Mouse (Mus musculus) liver, embryonic 15.5 days (tissue): ENCODE measurements around the gene Itm2c. TPM values are rescaled to one million over a fixed set of nuclear protein-coding genes. Genes with fewer than 3 reads are reported as not detected.
A peak's percentile ranks its signal among the peaks of the same experiment; 100 is the strongest.

Source experiments
- ATAC-seq: fragments of 200-750 bp; cut with Nextera tagmentation; 2 replicates; pipeline ENCODE4 v1.8.0; 2017; ENCODE audit warnings: moderate number of reproducible peaks, mild to moderate bottlenecking, moderate library complexity; ENCODE audit not compliant: insufficient read depth
- H3K27ac ChIP-seq: fragments of 300-500 bp; sonication (generic); replicated peaks from 2 replicates; pipeline ENCODE4 v1.5.1; 2015; ENCODE audit warnings: mild to moderate bottlenecking, inconsistent platforms
- H3K27me3 ChIP-seq: fragments of 300-500 bp; sonication (generic); 2 replicates; pipeline ENCODE4 v1.6.1; 2015; ENCODE audit warnings: mild to moderate bottlenecking, inconsistent platforms
- H3K36me3 ChIP-seq: fragments of 300-500 bp; sonication (generic); replicated peaks from 2 replicates; pipeline ENCODE4 v1.6.1; 2015; ENCODE audit warnings: moderate library complexity, mild to moderate bottlenecking, inconsistent platforms
- H3K4me1 ChIP-seq: fragments of 300-500 bp; sonication (generic); replicated peaks from 2 replicates; pipeline ENCODE4 v1.6.1; 2015; ENCODE audit warnings: inconsistent platforms
- H3K4me2 ChIP-seq: fragments of 300-500 bp; sonication (generic); 2 replicates; pipeline ENCODE4 v1.6.1; 2015; ENCODE audit warnings: moderate library complexity, mild to moderate bottlenecking, inconsistent platforms
- H3K4me3 ChIP-seq: fragments of 300-500 bp; sonication (generic); replicated peaks from 2 replicates; pipeline ENCODE4 v1.5.1; 2015; ENCODE audit warnings: mild to moderate bottlenecking, inconsistent platforms
- H3K9ac ChIP-seq: fragments of 300-500 bp; sonication (generic); 2 replicates; pipeline ENCODE4 v1.6.1; 2015; ENCODE audit warnings: moderate library complexity, mild to moderate bottlenecking, inconsistent platforms
- H3K9me3 ChIP-seq: fragments of 300-500 bp; sonication (generic); replicated peaks from 2 replicates; pipeline ENCODE4 v1.6.1; 2016; ENCODE audit warnings: inconsistent platforms
- WGBS: fragments of 180-500 bp; shearing (Covaris S2); methylation state at CpG from one replicate; pipeline ENCODE4 v1.1.7; 2015; ENCODE audit warnings: mixed read lengths; ENCODE audit not compliant: insufficient replicate concordance; 5-methylcytosine and 5-hydroxymethylcytosine counted together
- polyA plus RNA-seq: library from polyadenylated mRNA; unstranded; fragments of >200 nt; fragmentation: Nextera tagmentation; extraction: Ambion mirVana; gene quantifications from 2 replicates; pipeline ENCODE4 v1.2.1, GENCODE M21; 2015

Gene Itm2c
- polyA plus RNA-seq, 1 experiment from 2014 or later, result 48.9 TPM

- WGBS, result 67% methylated on average over 7 of the region's 7 CpGs
- ATAC-seq, result no peak
- no peak overlapping the region for H3K4me3 ChIP-seq
Observed at GRCm38 (mm10) chr1:85870001-85870400, 24.1 kb upstream of the Itm2c start.

GRCm38 (mm10) chr1:85870546-85870945, 23.5 kb upstream of the Itm2c start:
- no peaks in the 10 kb centered on the region for H3K36me3 ChIP-seq
- WGBS, result 66% methylated on average over 2 of the region's 2 CpGs
- no peaks in the 10 kb centered on the region for H3K9me3 ChIP-seq
- no peak overlapping the region for H3K4me2 ChIP-seq
- H3K4me1 ChIP-seq, result no peaks in the 10 kb centered on the region
- no peak overlapping the region for H3K9ac ChIP-seq
- ATAC-seq, result no peak
- no peaks in the 10 kb centered on the region for H3K27me3 ChIP-seq
- no peak overlapping the region for H3K27ac ChIP-seq
- H3K4me3 ChIP-seq, result no peak overlapping the region

More at GRCm38 (mm10) chr1:85870001-85870400, 24.1 kb upstream of the Itm2c start:
- no peaks in the 10 kb centered on the region for H3K36me3 ChIP-seq
- H3K27ac ChIP-seq, result no peak overlapping the region
- H3K4me2 ChIP-seq, result no peak overlapping the region
- no peak overlapping the region for H3K9ac ChIP-seq
- H3K9me3 ChIP-seq, result no peaks in the 10 kb centered on the region
- H3K27me3 ChIP-seq, result no peaks in the 10 kb centered on the region
- no peaks in the 10 kb centered on the region for H3K4me1 ChIP-seq

GRCm38 (mm10) chr1:85882003-85882402, 12.1 kb upstream of the Itm2c start:
- no peak overlapping the region for H3K4me3 ChIP-seq
- no peak for ATAC-seq
- no peak overlapping the region for H3K4me2 ChIP-seq
- H3K27me3 ChIP-seq, result no peaks in the 10 kb centered on the region
- WGBS, result 80% methylated on average over 12 of the region's 12 CpGs
- no peak overlapping the region for H3K9ac ChIP-seq
- H3K9me3 ChIP-seq, result no peaks in the 10 kb centered on the region; the same call in 1 of the 2 replicates
- no peak overlapping the region for H3K27ac ChIP-seq
- H3K36me3 ChIP-seq, result no peaks in the 10 kb centered on the region
- H3K4me1 ChIP-seq, result no peaks in the 10 kb centered on the region

GRCm38 (mm10) chr1:85887221-85887620, 6.9 kb upstream of the Itm2c start:
- Histone ChIP-seq H3K9me3 (no peaks in the 10 kb centered on the region), H3K4me2 (no peak overlapping the region), H3K4me1 (no peaks in the 10 kb centered on the region), H3K4me3 (no peak overlapping the region), H3K9ac (no peak overlapping the region), H3K36me3 (no peaks in the 10 kb centered on the region), H3K27me3 (no peaks in the 10 kb centered on the region), H3K27ac (no peak overlapping the region)
- ATAC-seq, result no peak
- WGBS, result 74% methylated on average over 7 of the region's 7 CpGs

GRCm38 (mm10) chr1:85894748-85895360, 773 bp downstream of the Itm2c start:
- 2% methylated on average over 30 of the region's 30 CpGs for WGBS
- H3K4me2 ChIP-seq, result peak overlapping the region; percentile 90
- no peaks in the 10 kb centered on the region for H3K9me3 ChIP-seq
- peaks cover 54% of the 10 kb centered on the region for H3K4me1 ChIP-seq
- ATAC-seq, result peak; percentile 22
- no peaks in the 10 kb centered on the region for H3K27me3 ChIP-seq
- peak overlapping the region; percentile 71 for H3K4me3 ChIP-seq
- H3K36me3 ChIP-seq, result no peaks in the 10 kb centered on the region
- peak overlapping the region; percentile 35; the same call in 1 of the 2 replicates for H3K27ac ChIP-seq
- H3K9ac ChIP-seq, result peak overlapping the region; percentile 49

GRCm38 (mm10) chr1:85895391-85895837, 1.3 kb downstream of the Itm2c start:
- WGBS, result 3% methylated on average over 15 of the region's 15 CpGs
- no peaks in the 10 kb centered on the region for H3K27me3 ChIP-seq
- H3K9ac ChIP-seq, result peak overlapping the region; percentile 49
- no peaks in the 10 kb centered on the region for H3K9me3 ChIP-seq
- peak; percentile 51 for ATAC-seq
- H3K36me3 ChIP-seq, result no peaks in the 10 kb centered on the region
- H3K4me1 ChIP-seq, result peaks cover 59% of the 10 kb centered on the region
- peak overlapping the region; percentile 3; the same call in 1 of the 2 replicates for H3K27ac ChIP-seq
- peak overlapping the region; percentile 71 for H3K4me3 ChIP-seq
- H3K4me2 ChIP-seq, result peak overlapping the region; percentile 90

- WGBS, result 60% methylated on average over 5 of the region's 5 CpGs
- Histone ChIP-seq H3K4me2 (peak overlapping the region; percentile 90), H3K4me1 (peaks cover 66% of the 10 kb centered on the region), H3K36me3 (no peaks in the 10 kb centered on the region), H3K9ac (no peak overlapping the region), H3K9me3 (no peaks in the 10 kb centered on the region), H3K27ac (no peak overlapping the region), H3K27me3 (no peaks in the 10 kb centered on the region), H3K4me3 (0 out of 2 replicates have a peak overlapping the region, but pooled peaks have one; percentile 71)
- no peak for ATAC-seq
Observed at GRCm38 (mm10) chr1:85896110-85896509, 2.0 kb downstream of the Itm2c start.

- 23% methylated on average over 12 of the region's 12 CpGs for WGBS
- Histone ChIP-seq H3K27ac (no peak overlapping the region), H3K9me3 (no peaks in the 10 kb centered on the region), H3K4me2 (peak overlapping the region; percentile 90), H3K27me3 (no peaks in the 10 kb centered on the region), H3K4me1 (peaks cover 75% of the 10 kb centered on the region), H3K4me3 (no peak overlapping the region), H3K9ac (no peak overlapping the region), H3K36me3 (no peaks in the 10 kb centered on the region)
- ATAC-seq, result no peak
Observed at GRCm38 (mm10) chr1:85896781-85897700, 3.0 kb downstream of the Itm2c start.

GRCm38 (mm10) chr1:85897901-85898760, 4.0 kb downstream of the Itm2c start:
- H3K36me3 ChIP-seq, result no peaks in the 10 kb centered on the region
- H3K4me2 ChIP-seq, result no peak overlapping the region
- no peak for ATAC-seq
- 56% methylated on average over 8 of the region's 8 CpGs for WGBS
- H3K27me3 ChIP-seq, result no peaks in the 10 kb centered on the region
- no peak overlapping the region for H3K4me3 ChIP-seq
- H3K9ac ChIP-seq, result no peak overlapping the region
- no peak overlapping the region for H3K27ac ChIP-seq
- peaks cover 78% of the 10 kb centered on the region for H3K4me1 ChIP-seq
- H3K9me3 ChIP-seq, result no peaks in the 10 kb centered on the region

GRCm38 (mm10) chr1:85898761-85899387, 4.8 kb downstream of the Itm2c start:
- Histone ChIP-seq H3K4me3 (no peak overlapping the region), H3K4me1 (peaks cover 76% of the 10 kb centered on the region), H3K36me3 (no peaks in the 10 kb centered on the region), H3K27me3 (no peaks in the 10 kb centered on the region), H3K27ac (no peak overlapping the region), H3K9ac (no peak overlapping the region), H3K4me2 (no peak overlapping the region), H3K9me3 (no peaks in the 10 kb centered on the region)
- ATAC-seq, result no peak
- WGBS, result 52% methylated on average over 12 of the region's 12 CpGs
